Mouse (Mus musculus) small intestine, adult 2 months (tissue): ENCODE measurements around the gene Gap43.

ENCODE experiments used
- CTCF ChIP-seq: fragments of 200-500 bp; IDR thresholded peaks from 2 replicates; pipeline ENCODE4 v1.5.1; 2012; ENCODE audit warnings: low read depth, mild to moderate bottlenecking, control low read depth, inconsistent platforms, low read length, moderate library complexity, mixed read lengths; ENCODE audit not compliant: insufficient replicate concordance, insufficient read length; ENCODE audit errors: extremely low read depth
- POLR2A ChIP-seq: fragments of 200-500 bp; IDR thresholded peaks from 2 replicates; pipeline ENCODE4 v1.6.1; 2012; ENCODE audit warnings: low read depth, mild to moderate bottlenecking, control low read depth, inconsistent platforms, low read length, moderate library complexity

DNA sequence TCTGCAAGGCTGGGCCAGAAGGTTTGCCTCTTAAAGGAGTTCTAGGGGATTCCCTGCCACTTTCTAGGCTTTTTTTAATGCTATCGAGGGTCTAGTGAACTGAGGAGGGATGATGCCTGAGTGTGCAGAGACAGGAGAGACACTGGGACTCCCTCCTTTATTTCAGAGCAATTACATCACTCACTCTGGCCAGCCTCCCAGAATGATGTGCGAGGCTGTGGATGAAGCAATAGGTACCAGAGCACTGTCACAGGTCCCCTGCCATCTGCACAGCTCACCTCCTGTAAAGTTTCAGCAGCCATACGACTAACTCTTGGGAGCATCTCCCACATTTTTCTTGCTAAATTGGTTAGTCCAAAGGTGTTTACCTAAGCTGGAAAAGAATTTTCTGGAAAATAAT lies 40.2 kb upstream of the Gap43 start:
- no peak for TF ChIP-seq CTCF
- TF ChIP-seq POLR2A, result no peak
